Mouse (Mus musculus): ENCODE data around the gene Rhbdf1.
"Not testable (repeated sequence)": the region's sequence is repeated elsewhere in the genome, so short reads cannot be mapped to it uniquely, and the experiment has no call there.

Gene Rhbdf1

DNA sequence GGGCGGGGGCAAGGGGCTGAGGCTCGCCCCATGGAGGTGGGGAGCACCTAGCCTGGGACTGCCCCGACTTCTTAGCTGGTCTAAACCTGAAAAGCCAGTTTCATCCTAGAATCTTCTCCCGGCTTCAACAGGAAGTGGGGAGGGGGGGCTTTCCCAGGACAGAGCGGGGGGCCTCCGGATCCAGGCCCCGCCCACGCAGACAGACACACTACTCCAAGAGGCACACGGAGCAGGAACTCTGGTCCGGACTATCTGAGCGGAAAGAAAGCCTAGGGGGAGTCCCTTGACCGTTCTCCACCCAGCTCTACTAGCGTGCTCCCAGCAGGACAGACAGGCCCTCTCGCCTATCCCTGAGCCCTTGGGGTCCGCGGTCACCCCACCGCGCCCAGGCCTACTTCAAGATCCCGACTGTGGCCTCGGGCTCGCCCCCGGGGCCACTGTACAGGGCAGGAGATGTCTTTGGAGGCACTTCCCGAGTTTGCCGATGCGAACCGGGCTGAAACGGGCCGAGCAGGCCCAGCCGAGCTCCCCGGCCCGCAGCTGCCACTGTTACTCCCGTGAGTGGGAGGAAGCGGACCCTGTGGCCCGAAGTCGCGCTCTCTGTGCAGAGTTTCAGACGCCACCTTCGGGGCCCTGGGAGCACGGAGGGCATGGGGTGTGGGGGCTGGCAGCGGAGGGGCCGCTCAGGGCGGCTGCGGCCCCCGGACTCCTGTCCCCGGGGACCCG lies 712 bp downstream of the Rhbdf1 start:
- DNase-seq (ENCODE audit: low spot score) = peak; percentile 75

DNA sequence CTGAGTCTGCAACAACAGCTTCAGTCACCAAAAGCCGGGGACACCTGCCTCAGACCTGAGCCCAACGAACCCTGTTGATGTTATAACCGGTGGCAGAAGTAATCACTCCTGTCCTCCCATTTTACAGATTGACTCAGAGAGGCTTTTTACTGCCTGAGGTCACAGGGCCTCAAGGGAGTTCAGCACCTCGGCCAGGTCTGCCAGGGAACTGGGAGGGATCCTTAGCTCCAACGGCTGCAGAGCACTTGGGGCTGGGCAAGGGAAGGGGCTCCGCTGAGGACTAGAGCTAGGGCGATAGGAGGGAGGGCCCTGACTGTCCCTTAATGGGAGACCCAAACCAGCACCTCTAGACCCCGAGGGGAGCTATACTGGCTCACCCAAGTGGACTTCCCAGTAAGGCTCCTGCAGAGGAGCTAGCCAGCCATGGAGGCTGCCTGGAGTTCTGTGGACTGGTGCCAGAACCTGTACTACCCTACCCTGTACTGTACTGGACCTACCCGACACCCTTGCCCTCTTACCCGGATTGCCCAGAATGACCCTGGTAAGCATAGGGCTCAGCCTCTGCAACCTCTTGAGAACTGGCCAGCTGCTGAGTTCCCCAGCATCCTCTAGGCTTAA lies 1.4 kb downstream of the Rhbdf1 start:
- DNase-seq (ENCODE audit: low spot score) = no peak

DNA sequence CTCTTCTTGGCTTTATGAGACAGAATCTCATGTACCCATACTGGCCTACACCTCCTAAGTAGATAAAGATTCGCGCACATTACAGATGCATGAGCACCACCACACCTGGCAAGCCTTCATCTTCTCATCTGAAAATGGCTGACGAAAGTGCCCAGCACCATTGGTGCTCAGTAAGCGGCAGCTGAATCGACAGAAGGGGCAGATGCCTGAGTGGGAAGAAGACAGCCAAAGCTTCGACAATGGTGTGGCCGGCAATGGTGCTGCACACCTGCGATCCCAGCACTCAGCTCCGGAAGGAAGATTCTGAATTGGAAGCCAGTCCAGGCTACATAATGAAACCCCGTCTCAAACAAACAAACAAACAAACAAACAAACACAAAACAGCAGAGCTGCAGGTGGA lies 2.8 kb downstream of the Rhbdf1 start:
- DNase-seq (ENCODE audit: low spot score) = no peak

DNA sequence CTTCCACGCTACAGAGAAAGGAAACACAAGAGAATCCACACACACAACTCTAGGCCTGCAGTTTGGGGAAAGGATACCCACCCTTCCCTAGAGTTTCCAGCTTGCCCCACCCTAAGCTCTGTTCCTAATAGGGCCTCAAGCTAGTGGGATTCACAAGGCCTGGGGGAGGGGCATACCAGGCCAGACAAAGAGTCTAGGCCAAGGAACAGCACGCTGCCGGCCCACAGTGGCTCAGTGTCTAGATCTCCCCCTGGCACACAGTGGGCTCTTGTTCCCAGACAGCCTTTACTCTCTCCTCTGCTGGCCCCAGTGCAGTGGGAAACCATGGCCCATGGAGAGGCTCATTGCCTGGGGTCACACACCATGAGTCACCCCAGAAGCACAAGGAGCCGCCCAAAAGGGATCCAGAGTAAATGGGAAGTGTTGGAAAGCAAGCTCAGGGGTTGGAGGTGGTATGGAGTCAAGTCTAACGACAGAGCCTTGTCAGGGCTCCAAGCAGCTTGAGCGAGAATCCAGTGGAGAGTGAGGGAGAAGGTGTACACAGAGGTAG lies 3.5 kb downstream of the Rhbdf1 start:
- no peak for DNase-seq (ENCODE audit: low spot score)

DNA sequence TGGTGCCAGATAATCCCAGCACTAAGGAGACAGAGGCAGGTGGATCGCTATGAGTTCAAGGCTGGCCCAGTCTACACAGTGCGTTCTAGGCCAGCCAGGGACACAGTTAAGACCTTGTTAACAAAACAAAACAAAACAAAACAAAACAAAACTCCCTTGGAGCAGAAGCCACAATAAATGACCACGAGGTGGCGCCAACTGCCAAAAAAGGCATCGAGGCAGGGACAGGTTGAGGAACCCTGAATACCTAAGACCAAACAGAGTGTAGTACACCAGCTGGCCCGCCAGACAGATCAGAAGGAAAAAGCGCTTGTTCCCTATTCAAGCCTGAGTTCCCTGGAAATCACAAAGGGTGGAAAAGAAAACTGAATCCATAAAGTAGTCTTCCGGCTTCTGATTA lies 5.2 kb downstream of the Rhbdf1 start:
- DNase-seq (ENCODE audit: low spot score) = peak; percentile 54

DNA sequence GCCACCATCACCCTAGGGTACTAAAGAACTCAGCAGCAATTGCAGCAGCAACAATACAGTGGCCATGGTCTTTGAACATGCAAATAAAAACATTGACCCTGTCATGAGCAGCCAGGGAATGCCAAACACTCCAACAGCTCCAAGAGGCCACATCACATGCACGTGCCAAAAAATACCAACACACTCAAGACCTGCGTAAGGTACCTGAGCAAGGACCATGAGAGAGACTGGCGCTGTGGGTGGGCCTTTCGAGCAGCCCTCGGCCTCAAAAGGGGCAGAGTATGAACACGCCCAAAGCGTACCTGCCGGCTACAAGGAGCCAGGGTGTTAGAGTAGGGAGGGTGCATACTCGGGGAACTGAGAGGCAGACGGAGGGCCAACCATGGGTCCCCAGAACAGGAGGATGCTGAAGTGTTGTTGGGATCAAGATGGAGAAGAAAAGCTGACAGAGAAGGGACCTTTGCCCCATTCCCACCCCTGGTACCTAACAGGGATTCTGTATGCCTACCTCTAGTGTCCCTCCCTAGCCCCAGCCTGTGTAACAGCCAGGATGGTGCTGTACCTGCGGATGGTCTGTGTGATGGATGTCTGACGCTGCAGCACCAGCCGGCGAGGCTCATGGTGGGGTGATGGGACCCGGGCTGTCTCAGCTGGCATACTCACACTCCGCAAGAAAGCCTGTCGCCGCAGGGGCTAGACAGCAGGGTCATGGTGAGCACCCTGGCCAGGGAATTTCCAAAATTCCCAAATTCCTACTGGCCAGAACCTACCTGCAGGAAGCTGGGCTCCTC lies 6.5 kb downstream of the Rhbdf1 start:
- no peak for DNase-seq (ENCODE audit: low spot score)

DNA sequence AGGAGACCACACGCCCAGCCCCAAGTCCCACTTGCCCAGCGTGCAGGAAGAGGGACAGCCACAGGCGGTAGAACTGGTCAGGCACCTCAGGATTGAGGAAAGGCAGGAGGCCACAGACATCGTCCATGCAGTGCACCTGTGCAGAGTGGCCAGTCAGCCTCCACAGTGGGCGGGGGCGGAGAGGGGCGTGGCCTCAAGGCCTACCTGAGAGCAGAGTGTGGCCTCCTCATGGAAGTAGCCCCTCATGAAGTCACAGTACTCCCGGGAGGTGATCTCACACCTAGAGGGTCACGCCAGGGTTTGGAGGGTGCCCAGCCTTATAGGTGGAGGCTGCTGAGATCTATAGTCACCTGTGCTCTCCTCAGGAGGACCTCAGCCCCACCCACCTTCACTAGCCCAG lies 11.5 kb downstream of the Rhbdf1 start:
- no peak for DNase-seq (ENCODE audit: low spot score)

DNA sequence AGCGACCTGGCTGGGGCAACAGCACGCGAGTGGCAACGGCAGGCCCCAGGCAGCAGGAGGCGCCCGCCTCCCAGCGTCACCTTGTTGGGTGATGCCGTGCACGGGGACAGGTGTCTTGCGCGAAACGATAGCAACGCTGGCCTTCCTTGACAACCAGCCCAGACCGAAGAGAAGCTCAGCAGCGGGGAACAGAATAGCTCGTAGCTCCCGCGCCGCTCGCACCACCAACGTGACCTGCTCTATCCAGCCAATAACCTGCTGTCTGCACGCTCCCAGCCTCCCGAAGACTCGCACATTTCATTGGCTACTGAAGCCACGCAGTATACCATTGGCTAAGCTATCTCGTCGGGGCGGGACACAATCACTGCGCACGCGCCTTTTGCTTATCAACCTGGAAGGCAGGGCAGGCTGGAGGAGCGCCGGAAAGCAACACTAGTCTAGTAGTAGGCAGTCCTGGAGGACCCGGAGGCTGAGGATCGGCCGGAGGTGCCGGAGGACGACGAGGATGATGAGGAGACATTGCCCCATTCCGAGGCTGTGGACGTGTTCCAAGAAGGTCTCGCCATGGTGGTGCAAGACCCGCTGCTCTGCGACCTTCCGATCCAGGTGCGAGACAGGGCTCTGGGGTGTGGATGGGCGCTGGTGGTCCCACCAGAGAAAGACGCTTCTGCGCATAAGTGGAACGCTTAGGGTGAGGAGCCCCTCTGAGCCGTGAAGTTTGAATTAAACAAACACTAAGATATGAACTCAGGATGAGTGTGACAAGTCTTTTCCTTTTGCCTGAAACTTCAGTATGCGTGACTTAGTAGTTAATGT lies 16.8 kb downstream of the Rhbdf1 start, which contains the start of gene Snrnp25:
Gene Snrnp25, plus strand, starts transcription at position 358 of the 816 bp plus-strand sequence.
- peak; percentile 100 for DNase-seq (ENCODE audit: low spot score)

DNA sequence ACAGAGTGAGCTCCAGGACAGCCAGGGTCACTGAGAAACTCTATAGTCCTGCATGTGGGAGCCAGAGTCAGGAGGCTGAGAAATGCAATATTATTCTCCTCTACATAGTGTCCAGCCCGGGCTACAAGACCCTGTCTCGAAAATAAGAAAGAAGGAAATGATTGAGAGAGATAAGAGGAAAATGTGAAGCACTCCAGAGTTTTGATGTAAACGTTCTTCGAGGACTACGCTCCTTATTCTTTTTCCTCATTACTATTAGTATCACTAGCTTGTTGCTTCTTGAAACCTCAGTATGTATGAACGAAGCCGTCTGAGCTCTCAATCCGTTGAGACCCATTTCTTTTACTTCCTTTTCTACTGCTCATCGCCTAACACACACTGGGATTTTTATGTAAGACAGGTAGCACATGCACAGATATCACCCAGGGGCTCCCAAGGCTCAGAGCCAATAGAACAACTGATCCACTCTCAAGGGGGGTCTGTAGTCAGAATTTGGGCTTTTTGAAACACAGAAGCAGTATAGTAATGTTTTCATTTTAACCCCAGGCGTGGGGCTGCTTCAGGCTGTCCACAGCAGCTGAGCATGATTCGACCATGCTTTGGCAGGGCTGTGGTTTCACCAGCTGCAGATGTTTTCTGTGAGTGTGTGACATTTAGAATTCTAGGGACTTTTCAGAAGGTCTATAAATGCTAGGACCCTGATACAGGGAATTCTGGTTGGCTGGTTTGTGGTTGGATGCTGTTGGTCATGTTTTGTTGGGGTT lies 20.0 kb downstream of the Rhbdf1 start:
- no peak for DNase-seq (ENCODE audit: low spot score)

DNA sequence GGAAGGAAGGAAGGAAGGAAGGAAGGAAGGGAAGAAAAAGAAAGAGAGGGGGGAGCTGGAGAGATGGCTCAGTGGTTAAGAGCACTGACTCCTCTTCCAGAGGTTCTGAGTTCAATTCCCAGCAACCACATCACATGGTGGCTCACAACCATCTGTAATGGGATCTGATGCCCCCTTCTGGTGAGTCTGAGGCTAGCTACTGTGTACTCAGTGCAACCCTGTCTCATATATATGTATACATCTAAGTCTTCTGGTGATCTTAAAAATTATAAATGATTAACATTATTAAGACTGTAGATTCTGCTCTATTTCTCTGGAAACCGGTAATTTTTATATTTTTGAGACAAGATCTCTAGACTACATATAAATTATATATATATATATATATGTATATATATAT lies 21.1 kb downstream of the Rhbdf1 start:
- DNase-seq (ENCODE audit: low spot score) = not testable (repeated sequence)

DNA sequence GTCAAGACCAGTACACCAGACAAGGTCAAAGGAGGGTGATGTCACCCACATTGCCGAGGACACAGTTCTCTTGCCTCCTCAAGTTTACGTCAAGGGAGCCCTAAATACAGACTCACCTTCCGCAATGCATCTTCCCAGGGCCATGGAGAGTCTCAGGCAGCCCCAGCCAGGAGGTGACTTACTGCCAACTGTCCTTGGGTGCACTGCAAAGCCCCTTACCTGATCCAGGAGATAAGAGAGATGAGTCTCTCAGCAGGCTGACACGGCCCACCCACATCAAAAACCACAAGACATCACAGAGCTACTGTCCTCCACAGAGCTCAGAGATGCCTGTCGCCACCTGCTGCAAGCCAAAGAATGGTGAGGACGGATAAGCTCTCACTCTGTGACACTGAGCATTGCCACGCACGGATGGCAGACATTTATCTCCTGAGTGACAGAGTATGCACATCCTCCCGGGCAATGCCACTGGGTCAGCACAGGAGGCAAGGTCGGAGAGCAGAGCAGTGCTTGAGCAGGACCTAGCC lies 22.0 kb downstream of the Rhbdf1 start, which contains the start of gene Il9r:
Gene Il9r, minus strand, starts transcription at position 205 of the 527 bp plus-strand sequence.
- no peak for DNase-seq (ENCODE audit: low spot score)

DNA sequence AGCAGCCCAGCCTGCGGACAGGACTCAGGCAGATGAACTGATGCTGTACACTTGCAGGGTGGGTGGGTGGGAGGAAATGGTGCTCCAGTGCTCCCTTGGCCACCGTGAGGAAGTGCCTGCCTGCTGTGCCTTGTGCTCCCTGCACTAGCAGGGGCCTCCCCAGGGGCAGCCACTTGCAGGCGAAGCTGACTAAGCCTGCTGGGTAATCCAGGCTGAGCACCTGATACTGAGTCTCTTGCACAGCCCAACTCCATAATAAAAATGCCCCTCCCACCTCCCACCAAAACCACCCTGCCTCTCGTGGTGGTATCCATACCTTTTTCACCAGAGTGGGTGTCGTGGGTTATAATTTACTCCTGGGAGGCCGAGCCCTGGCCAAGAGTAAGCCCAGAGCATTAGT lies 22.9 kb downstream of the Rhbdf1 start:
- no peak for DNase-seq (ENCODE audit: low spot score)

DNA sequence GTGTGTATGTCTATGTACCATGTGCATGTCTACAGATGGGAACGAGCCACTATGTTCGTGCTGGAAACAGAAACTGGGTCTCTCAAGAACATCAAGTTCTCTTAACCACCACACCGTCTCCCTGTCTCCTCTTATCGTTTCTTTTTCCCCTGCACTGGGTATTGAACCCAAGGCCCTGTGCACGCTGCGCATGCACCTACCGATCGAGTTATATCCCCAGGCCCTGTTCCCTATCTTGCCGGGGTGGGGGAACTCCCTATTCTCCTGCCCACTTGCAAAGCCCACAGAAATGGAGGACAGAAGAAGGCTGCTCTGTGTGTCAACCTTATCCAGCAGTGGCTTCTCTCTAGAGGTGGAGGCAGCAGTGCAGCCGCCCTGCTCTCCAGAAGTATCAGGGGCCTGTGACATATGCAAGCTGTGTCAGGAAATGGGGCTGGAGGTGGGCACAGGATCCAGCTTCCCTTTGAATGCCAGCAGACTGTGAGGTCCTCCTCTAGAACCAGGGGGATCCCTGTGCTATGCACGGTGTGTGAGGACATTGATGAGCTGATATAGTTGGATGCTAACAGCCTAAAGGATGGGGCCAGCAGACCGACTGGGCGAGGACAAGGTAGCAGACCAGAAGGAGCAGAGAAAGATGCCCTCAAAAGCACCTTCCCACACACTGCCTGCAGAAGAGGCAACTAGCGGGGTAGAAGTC lies 23.7 kb downstream of the Rhbdf1 start:
- no peak for DNase-seq (ENCODE audit: low spot score)

DNA sequence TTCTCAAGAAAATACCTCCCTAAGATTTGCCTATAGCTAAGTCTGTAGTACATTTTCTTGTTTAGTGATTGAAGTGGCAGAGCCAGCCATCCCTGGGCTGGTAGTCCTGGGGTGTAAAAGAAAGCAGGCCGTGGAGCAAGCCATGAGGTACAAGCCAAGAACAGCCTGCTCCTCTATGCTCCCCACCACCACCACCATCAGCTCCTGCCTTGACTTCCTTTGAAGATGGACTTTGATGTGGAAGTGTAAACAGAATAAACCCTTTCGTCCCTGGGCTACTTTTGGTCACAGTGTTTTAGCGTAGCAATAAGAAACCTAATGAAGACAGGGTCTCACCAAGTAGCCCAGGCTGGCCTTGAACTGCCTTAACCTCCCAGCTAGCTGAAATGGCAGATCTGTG lies 24.3 kb downstream of the Rhbdf1 start:
- no peak for DNase-seq (ENCODE audit: low spot score)

DNA sequence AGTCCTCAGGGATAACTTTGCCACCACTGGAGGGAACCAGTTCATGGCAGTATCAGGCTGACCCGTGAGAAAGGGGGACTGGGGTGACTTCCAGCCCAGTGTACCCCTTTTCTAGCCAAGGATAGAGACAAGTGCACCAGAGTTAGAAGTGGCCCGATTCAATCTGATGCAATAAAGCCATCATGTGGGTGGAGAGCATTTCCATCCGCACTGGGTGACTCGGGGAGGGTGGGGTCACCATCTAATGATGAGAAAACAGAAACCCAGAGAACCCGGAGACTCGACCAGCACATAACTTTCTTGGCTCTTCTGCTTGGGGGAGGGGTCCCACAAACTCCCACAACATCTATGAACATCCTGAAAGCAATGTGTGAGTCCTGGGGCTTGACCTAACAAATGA lies 25.4 kb downstream of the Rhbdf1 start:
- no peak for DNase-seq (ENCODE audit: low spot score)

DNA sequence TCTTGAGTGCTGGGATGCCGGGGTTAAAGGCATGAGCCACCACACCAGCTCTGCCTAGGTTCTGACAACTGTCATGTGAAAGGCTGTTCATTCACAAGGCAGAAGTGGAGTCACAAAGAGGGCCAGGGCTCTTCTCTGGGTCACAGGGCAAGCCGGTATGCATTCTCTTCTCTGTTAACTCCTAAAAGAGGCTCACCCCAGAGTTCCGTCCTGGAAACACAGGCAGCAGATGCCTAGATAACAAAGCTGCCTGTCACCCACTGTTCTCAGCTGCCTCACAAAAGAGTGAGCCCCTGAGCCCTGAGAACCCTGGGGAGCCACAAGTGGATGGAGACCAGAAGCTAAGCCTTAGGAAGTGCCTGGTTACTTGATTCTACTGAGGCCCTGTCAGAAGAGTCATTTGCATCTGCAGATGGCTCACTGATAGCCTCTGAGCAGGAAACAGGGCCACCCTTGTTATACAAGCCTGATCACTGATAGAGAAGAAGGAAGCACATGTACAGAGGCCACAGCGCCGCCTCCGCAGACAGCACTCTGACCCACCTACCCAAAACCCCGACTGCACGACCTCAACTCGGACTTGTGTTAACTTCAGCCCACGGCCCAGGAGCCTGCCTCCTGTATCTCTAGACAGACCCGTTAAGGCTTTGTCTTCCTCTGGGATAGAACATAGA lies 26.1 kb downstream of the Rhbdf1 start:
- no peak for DNase-seq (ENCODE audit: low spot score)

DNA sequence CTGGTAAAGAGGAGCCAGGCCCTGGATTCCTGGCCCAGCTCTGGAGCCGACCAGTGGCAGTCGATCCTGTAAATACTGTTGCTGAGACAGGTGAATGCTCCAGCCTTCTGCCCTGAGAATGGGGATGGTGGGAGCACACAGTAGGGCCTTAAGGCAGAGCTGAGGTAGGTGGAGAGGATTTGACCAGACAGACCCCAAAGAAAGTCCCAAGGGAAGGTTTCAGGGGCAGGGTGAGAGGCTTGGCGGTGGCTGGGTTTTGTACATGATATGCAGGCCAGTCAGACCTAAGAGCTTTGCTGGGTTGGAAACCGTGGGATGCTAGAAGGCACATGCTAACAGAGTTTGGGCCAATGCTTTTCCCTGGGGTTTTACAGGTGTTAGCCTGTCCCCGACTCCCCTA lies 27.5 kb downstream of the Rhbdf1 start:
- no peak for DNase-seq (ENCODE audit: low spot score)

DNA sequence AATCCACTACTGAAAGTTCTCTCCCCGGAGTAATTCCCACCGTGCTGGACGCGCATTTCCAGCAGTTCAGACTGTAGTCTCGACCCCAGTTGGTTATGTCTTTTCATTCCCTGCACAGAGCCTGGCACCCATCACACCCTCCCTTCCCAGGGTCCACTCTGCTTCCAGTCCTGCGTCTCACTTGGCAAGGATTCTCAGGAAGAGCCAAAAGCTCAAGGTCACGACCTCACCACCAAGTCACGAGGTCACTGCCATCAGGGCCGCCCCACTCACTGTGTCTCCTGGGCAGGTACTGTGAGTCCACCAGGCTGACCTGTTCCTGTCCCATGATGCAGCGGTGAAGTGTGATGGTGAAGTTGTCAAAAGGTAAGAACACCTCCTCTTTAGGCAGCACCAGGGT lies 28.0 kb downstream of the Rhbdf1 start:
- no peak for DNase-seq (ENCODE audit: low spot score)

DNA sequence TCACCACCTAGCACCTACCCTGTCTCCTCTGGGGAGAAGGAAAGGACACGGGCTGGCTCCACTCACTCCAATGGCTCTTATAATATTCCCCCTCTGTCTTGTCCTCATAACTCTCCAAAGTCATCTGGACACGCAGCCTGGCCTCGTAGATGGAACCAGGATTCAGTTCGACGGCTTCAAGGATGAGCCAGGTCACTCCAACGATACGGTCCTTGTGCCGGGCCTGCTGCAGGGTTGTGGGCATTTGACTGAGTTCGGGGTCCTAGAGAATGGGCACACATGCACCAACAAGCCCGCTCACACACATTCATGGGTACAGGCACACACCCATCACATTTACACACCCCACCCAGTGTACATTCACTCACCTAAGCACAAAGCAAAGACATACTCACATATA lies 28.9 kb downstream of the Rhbdf1 start:
- DNase-seq (ENCODE audit: low spot score) = no peak

Data from MN1 (cell line).